23 mouse cellular contexts compared by ENCODE assay signal in the genomic region with DNA sequence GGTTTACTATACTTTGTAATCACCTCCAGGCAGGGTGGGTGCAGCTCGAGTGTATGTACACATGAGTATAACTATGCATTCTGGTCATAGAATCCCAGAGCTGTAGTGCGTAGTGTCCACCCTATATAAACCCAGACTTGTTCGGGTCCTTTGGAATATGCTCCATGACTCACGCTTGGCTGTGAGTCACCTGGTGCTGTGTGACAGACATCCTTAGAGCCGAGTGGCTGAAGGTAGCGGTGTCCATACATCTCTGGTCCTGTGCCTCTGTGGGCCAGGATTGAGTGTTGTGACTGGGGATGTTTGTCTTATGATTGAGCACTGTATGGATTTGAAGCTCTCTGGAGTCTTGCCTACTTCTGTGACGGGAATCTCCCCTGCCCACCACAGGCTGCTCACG. TPM values are rescaled to one million over a fixed set of nuclear protein-coding genes. Genes with fewer than 3 reads are reported as not detected.
A peak's percentile ranks its signal among the peaks of the same experiment; 100 is the strongest.
DNase-seq lines count a peak whose midpoint lies in the region; ATAC-seq and TF ChIP-seq lines count a peak whose summit lies in the region.
"Had no signal": no experiment of that assay in that cellular context is flagged by ENCODE, and none has a peak within 500 bp of the region (broad histone marks: within the 10 kb centered on the region; RNA-seq: fewer than 3 reads in every experiment).

No protein-coding gene starts in this region.

- no peak overlapping the region for H3K4me2 ChIP-seq in hindbrain, embryonic 13.5 days
- no peak overlapping the region for H3K4me2 ChIP-seq in hindbrain, postnatal 0 days (ENCODE audit: low read depth, low read length)
- no peak overlapping the region for H3K4me2 ChIP-seq in embryonic facial prominence, embryonic 14.5 days (ENCODE audit: low read depth, low read length)
- no peak overlapping the region for H3K4me2 ChIP-seq in midbrain, embryonic 11.5 days
- H3K4me2 ChIP-seq: heart, embryonic 15.5 days; hindbrain, embryonic 12.5 days; lung, embryonic 14.5 days; neural tube, embryonic 13.5 days had no signal

- no peak overlapping the region for H3K27ac ChIP-seq in hindbrain, embryonic 13.5 days
- no peak overlapping the region for H3K27ac ChIP-seq in hindbrain, postnatal 0 days
- H3K27ac ChIP-seq in embryonic facial prominence, embryonic 14.5 days (replicated peaks; ENCODE audit: low read depth, low read length): no peak overlapping the region
- H3K27ac ChIP-seq in midbrain, embryonic 11.5 days (ENCODE audit: low read depth, low read length): no peak overlapping the region
- H3K27ac ChIP-seq: heart, embryonic 15.5 days; hindbrain, embryonic 12.5 days; neural tube, embryonic 13.5 days had no signal

- H3K36me3 ChIP-seq in hindbrain, embryonic 13.5 days: peaks cover 94% of the 10 kb centered on the region
- peaks cover 65% of the 10 kb centered on the region for H3K36me3 ChIP-seq in hindbrain, postnatal 0 days (ENCODE audit: insufficient read depth, low read length)
- peaks cover 98% of the 10 kb centered on the region for H3K36me3 ChIP-seq in embryonic facial prominence, embryonic 14.5 days (ENCODE audit: control insufficient read depth, insufficient read depth, low read length)
- peaks cover 38% of the 10 kb centered on the region for H3K36me3 ChIP-seq in midbrain, embryonic 11.5 days (ENCODE audit: control insufficient read depth, insufficient read depth, low read length)

- no peak overlapping the region for H3K4me3 ChIP-seq in hindbrain, embryonic 13.5 days
- no peak overlapping the region for H3K4me3 ChIP-seq in hindbrain, postnatal 0 days (ENCODE audit: low read length)
- no peak overlapping the region for H3K4me3 ChIP-seq in embryonic facial prominence, embryonic 14.5 days (ENCODE audit: low read depth, low read length)
- H3K4me3 ChIP-seq in midbrain, embryonic 11.5 days (ENCODE audit: low read depth, low read length): no peak overlapping the region
- H3K4me3 ChIP-seq: heart, embryonic 15.5 days; hindbrain, embryonic 12.5 days; neural tube, embryonic 13.5 days had no signal

- no peaks in the 10 kb centered on the region for H3K27me3 ChIP-seq in hindbrain, embryonic 13.5 days
- no peaks in the 10 kb centered on the region for H3K27me3 ChIP-seq in hindbrain, postnatal 0 days (ENCODE audit: insufficient read depth, low read length)
- H3K27me3 ChIP-seq in embryonic facial prominence, embryonic 14.5 days (replicated peaks; ENCODE audit: control insufficient read depth, insufficient read depth, low read length): no peaks in the 10 kb centered on the region
- H3K27me3 ChIP-seq in midbrain, embryonic 11.5 days (ENCODE audit: control insufficient read depth, insufficient read depth, low read length): no peaks in the 10 kb centered on the region
- H3K27me3 ChIP-seq: heart, embryonic 15.5 days; hindbrain, embryonic 12.5 days; neural tube, embryonic 13.5 days; Patski had no signal

- ATAC-seq in hindbrain, embryonic 13.5 days (ENCODE audit: low FRiP score): no peak
- no peak for ATAC-seq in hindbrain, postnatal 0 days
- 0 out of 2 replicates have a peak, but pooled peaks have one; percentile 37 for ATAC-seq in embryonic facial prominence, embryonic 14.5 days (ENCODE audit: low read depth)
- ATAC-seq in megakaryocyte-erythroid progenitor cell, adult 5-6 weeks (replicated peaks; ENCODE audit: low FRiP score, low TSS enrichment, poor library complexity, severe bottlenecking): peak; percentile 11; the same call in 1 of the 2 replicates
- ATAC-seq in midbrain, embryonic 11.5 days (ENCODE audit: low FRiP score): no peak
- ATAC-seq: Patski had no signal

- TF ChIP-seq CTCF in hindbrain, postnatal 0 days (IDR thresholded peaks at IDR 0.05; ENCODE audit: low read depth): no peak

- H3K4me1 ChIP-seq in hindbrain, embryonic 13.5 days (replicated peaks): no peaks in the 10 kb centered on the region
- H3K4me1 ChIP-seq in hindbrain, postnatal 0 days (ENCODE audit: insufficient read depth, low read length): no peaks in the 10 kb centered on the region
- no peaks in the 10 kb centered on the region for H3K4me1 ChIP-seq in embryonic facial prominence, embryonic 14.5 days (ENCODE audit: control insufficient read depth, insufficient read depth, low read length)
- no peaks in the 10 kb centered on the region for H3K4me1 ChIP-seq in midbrain, embryonic 11.5 days (ENCODE audit: control insufficient read depth, insufficient read depth, low read length)
- H3K4me1 ChIP-seq: hindbrain, embryonic 12.5 days; neural tube, embryonic 13.5 days had no signal

- H3K9me3 ChIP-seq in hindbrain, embryonic 13.5 days: no peaks in the 10 kb centered on the region
- no peaks in the 10 kb centered on the region for H3K9me3 ChIP-seq in hindbrain, postnatal 0 days (ENCODE audit: low read length)
- H3K9me3 ChIP-seq in embryonic facial prominence, embryonic 14.5 days (ENCODE audit: control insufficient read depth, low read length): no peaks in the 10 kb centered on the region
- no peaks in the 10 kb centered on the region for H3K9me3 ChIP-seq in midbrain, embryonic 11.5 days (ENCODE audit: control insufficient read depth, low read length)
- H3K9me3 ChIP-seq: heart, embryonic 15.5 days; hindbrain, embryonic 12.5 days; neural tube, embryonic 13.5 days had no signal

- DNase-seq in adrenal gland, postnatal 36 days: peak; percentile 28
- no peak for DNase-seq in adrenal gland, postnatal 4 days (ENCODE audit: low spot score in 2 of 2)
- no peak for DNase-seq in hindbrain, postnatal 0 days (ENCODE audit: low spot score)
- no peak for DNase-seq in embryonic facial prominence, embryonic 14.5 days (ENCODE audit: low spot score)
- no peak for DNase-seq in midbrain, embryonic 11.5 days (ENCODE audit: low spot score, missing footprints)
- no peak for DNase-seq in layer of hippocampus, postnatal 36 days
- DNase-seq: cerebellum, adult 18-20 months; kidney, adult 2 months; kidney, postnatal 25 days; lung, embryonic 14.5 days; thymus, postnatal 25 days had no signal

- 0 out of 2 replicates have a peak overlapping the region, but pooled peaks have one; percentile 20 for H3K9ac ChIP-seq in hindbrain, embryonic 13.5 days
- H3K9ac ChIP-seq in hindbrain, postnatal 0 days (replicated peaks; ENCODE audit: low read length): no peak overlapping the region
- no peak overlapping the region for H3K9ac ChIP-seq in embryonic facial prominence, embryonic 14.5 days (ENCODE audit: low read depth, low read length)
- no peak overlapping the region for H3K9ac ChIP-seq in midbrain, embryonic 11.5 days (ENCODE audit: low read length)
- H3K9ac ChIP-seq: heart, embryonic 15.5 days; hindbrain, embryonic 12.5 days; lung, embryonic 14.5 days; neural tube, embryonic 13.5 days had no signal

- 92% methylated on average over 8 of the region's 8 CpGs for WGBS in hindbrain, embryonic 13.5 days
- WGBS in hindbrain, postnatal 0 days: 91% methylated on average over 8 of the region's 8 CpGs
- WGBS in embryonic facial prominence, embryonic 14.5 days: 83% methylated on average over 8 of the region's 8 CpGs
- WGBS in midbrain, embryonic 11.5 days: 93% methylated on average over 8 of the region's 8 CpGs

RNA-seq across cellular contexts. Expression of a gene that starts 14.1 kb away (rescaled TPM):
- 10 to 100 TPM; 52.5 to 66.5 TPM for total RNA-seq in adrenal gland, postnatal 36 days (2021)
- total RNA-seq in adrenal gland, postnatal 4 days (2021): 10 to 100 TPM; 94.9 to 95.6 TPM
- polyA plus RNA-seq in hindbrain, embryonic 13.5 days (2015; fragmentation: Nextera tagmentation; extraction: Ambion mirVana): 99.5 and 103 TPM in 2 replicates
- 66.3 and 74.1 TPM in 2 replicates for total RNA-seq in hindbrain, postnatal 0 days (2014; rRNA removed)
- 85.1 and 86.2 TPM in 2 replicates for polyA plus RNA-seq in hindbrain, postnatal 0 days (2015; fragmentation: Nextera tagmentation; extraction: Ambion mirVana)
- polyA plus RNA-seq in embryonic facial prominence, embryonic 14.5 days (2014; fragmentation: Nextera tagmentation; extraction: Ambion mirVana): 150 and 168 TPM in 2 replicates
- total RNA-seq in megakaryocyte-erythroid progenitor cell, adult 5-6 weeks (2014; fragmentation: Nextera tagmentation): 260 and 273 TPM in 2 replicates
- 139 and 212 TPM in 2 replicates for total RNA-seq in megakaryocyte-erythroid progenitor cell, adult 5-6 weeks (2017)
- polyA plus RNA-seq in midbrain, embryonic 11.5 days (2014; fragmentation: Nextera tagmentation; extraction: Ambion mirVana): 215 and 223 TPM in 2 replicates
- total RNA-seq in layer of hippocampus, postnatal 36 days (2021): 10 to 100 TPM; 65.6 to 82.5 TPM

RNA-seq across cellular contexts. Expression of a gene that starts 44.0 kb away (rescaled TPM):
- total RNA-seq in adrenal gland, postnatal 36 days (2021): under 1 TPM; 0.66 to 0.79 TPM
- not detected for total RNA-seq in adrenal gland, postnatal 4 days (2021)
- not detected in 2 replicates for polyA plus RNA-seq in hindbrain, embryonic 13.5 days (2015; fragmentation: Nextera tagmentation; extraction: Ambion mirVana)
- total RNA-seq in hindbrain, postnatal 0 days (2014; rRNA removed): not detected in 2 replicates
- polyA plus RNA-seq in hindbrain, postnatal 0 days (2015; fragmentation: Nextera tagmentation; extraction: Ambion mirVana): not detected in 2 replicates
- not detected in 2 replicates for polyA plus RNA-seq in embryonic facial prominence, embryonic 14.5 days (2014; fragmentation: Nextera tagmentation; extraction: Ambion mirVana)
- total RNA-seq in megakaryocyte-erythroid progenitor cell, adult 5-6 weeks (2014; fragmentation: Nextera tagmentation): 0.96 and 1.4 TPM in 2 replicates
- 0.80 and 1.1 TPM in 2 replicates for total RNA-seq in megakaryocyte-erythroid progenitor cell, adult 5-6 weeks (2017)
- polyA plus RNA-seq in midbrain, embryonic 11.5 days (2014; fragmentation: Nextera tagmentation; extraction: Ambion mirVana): 0.14 TPM in 1 of 2 replicates, not detected in the other
- not detected for total RNA-seq in layer of hippocampus, postnatal 36 days (2021)
- total RNA-seq: gastrocnemius, postnatal 4 days; layer of hippocampus, postnatal 10 days; left cerebral cortex, postnatal 36 days; monocyte, adult 5-6 weeks had no signal
- polyA plus RNA-seq: frontal cortex, adult 2 months; heart, embryonic 15.5 days; hindbrain, embryonic 12.5 days; lung, embryonic 14.5 days; neural tube, embryonic 13.5 days; Patski had no signal

RNA-seq across cellular contexts. Expression of a gene that starts 52.3 kb away (rescaled TPM):
- total RNA-seq in adrenal gland, postnatal 36 days (2021): not detected
- total RNA-seq in adrenal gland, postnatal 4 days (2021): under 1 TPM; 0.14 to 0.20 TPM
- polyA plus RNA-seq in hindbrain, embryonic 13.5 days (2015; fragmentation: Nextera tagmentation; extraction: Ambion mirVana): not detected in 2 replicates
- not detected in 2 replicates for total RNA-seq in hindbrain, postnatal 0 days (2014; rRNA removed)
- polyA plus RNA-seq in hindbrain, postnatal 0 days (2015; fragmentation: Nextera tagmentation; extraction: Ambion mirVana): not detected in 2 replicates
- not detected in 2 replicates for polyA plus RNA-seq in embryonic facial prominence, embryonic 14.5 days (2014; fragmentation: Nextera tagmentation; extraction: Ambion mirVana)
- 0.25 TPM in 1 of 2 replicates, not detected in the other for total RNA-seq in megakaryocyte-erythroid progenitor cell, adult 5-6 weeks (2014; fragmentation: Nextera tagmentation)
- total RNA-seq in megakaryocyte-erythroid progenitor cell, adult 5-6 weeks (2017): not detected in 2 replicates
- polyA plus RNA-seq in midbrain, embryonic 11.5 days (2014; fragmentation: Nextera tagmentation; extraction: Ambion mirVana): 0.03 and 0.08 TPM in 2 replicates
- total RNA-seq in layer of hippocampus, postnatal 36 days (2021): not detected
- total RNA-seq: gastrocnemius, postnatal 4 days; left cerebral cortex, postnatal 36 days; monocyte, adult 5-6 weeks had no signal
- polyA plus RNA-seq: heart, embryonic 15.5 days; hindbrain, embryonic 12.5 days; lung, embryonic 14.5 days; neural tube, embryonic 13.5 days; Patski; spleen, adult 2 months had no signal

Comparison
In these comparisons a context has a peak if more than half of its experiments do, and no peak if none do; other contexts are left out.
1. DNase-seq: peak in adrenal gland, postnatal 36 days (2 of 2); none in adrenal gland, postnatal 4 days (0 of 2), hindbrain, postnatal 0 days (single experiment), embryonic facial prominence, embryonic 14.5 days (single experiment), midbrain, embryonic 11.5 days (single experiment) and layer of hippocampus, postnatal 36 days (0 of 2).
2. ATAC-seq: peak in embryonic facial prominence, embryonic 14.5 days (single experiment) and megakaryocyte-erythroid progenitor cell, adult 5-6 weeks (single experiment); none in hindbrain, embryonic 13.5 days (single experiment), hindbrain, postnatal 0 days (single experiment) and midbrain, embryonic 11.5 days (single experiment).